Mouse (Mus musculus): ENCODE measurements at regions not wholly inside any gene's neighbourhood (a gene's known extent, or its start where the extent isn't known, plus 50 kb on each side); places are given as distances from the start of the nearest gene placed in this dataset.

- TF ChIP-seq CTCF (IDR thresholded peaks at IDR 0.05; ENCODE audit: low read depth) (no peak), EP300 (IDR thresholded peaks at IDR 0.05; ENCODE audit: low read depth) (no peak)
These were observed 78.9 kb downstream of the Gm26897 start for GRCm38 (mm10) chr5:111812581-111812980.

Measured in liver, postnatal 0 days (tissue).